Mouse (Mus musculus): ENCODE measurements at regions not wholly inside any gene's neighbourhood (a gene's known extent, or its start where the extent isn't known, plus 50 kb on each side); places are given as distances from the start of the nearest gene placed in this dataset.
"Not testable (repeated sequence)": the region's sequence is repeated elsewhere in the genome, so short reads cannot be mapped to it uniquely, and the experiment has no call there.

DNA sequence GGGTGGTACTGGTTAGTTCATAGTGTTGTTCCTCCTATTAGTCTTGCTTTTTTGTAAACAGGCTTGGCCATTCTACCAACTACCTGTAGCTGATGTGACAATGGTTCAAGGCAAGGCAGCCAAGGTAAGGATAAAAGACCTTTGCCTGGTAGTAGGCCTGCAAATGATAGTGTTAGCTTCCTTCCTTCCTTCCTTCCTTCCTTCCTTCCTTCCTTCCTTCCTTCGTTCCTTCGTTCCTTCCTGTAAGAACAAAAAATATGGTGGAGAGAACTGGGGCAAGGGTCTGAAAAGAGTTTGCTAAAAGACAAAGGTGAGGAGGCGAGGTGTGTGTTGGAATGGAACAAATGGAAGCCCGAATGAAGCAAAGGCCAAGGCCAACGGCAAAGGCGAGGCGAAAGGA lies 84.8 kb upstream of the Ezh2 start:
- not testable (repeated sequence) for H3K4me1 ChIP-seq (ENCODE audit: control insufficient read depth, insufficient read depth, low read length); H3K27ac ChIP-seq (ENCODE audit: insufficient read depth, low read depth, low read length); H3K4me3 ChIP-seq (ENCODE audit: insufficient read depth, low read depth, low read length)
- 78% methylated on average over 2 of the region's 7 CpGs for WGBS

DNA sequence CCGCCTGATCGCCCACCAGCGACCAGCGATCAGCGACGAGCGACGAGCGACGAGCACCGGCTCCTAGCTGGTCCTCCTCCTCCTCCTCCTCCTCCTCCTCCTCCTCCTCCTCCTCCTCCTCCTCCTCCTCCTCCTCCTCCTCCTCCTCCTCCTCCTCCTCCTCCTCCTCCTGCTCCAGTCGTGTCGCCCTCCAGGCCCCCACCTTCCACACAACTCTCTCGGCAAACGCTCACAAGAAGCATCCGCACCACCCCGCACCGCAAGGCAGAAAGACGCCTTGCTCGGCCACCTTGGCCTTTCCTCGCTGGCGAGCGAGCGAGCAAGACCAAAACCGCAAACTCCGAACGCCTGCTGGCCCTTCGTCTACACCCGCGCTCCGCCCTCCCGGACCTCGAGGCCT lies 77.6 kb upstream of the Ezh2 start:
- WGBS, result 18% methylated on average over 4 of the region's 33 CpGs
- H3K27ac ChIP-seq (ENCODE audit: insufficient read depth, low read depth, low read length), result not testable (repeated sequence)
- H3K4me3 ChIP-seq (ENCODE audit: insufficient read depth, low read depth, low read length), result peak overlapping the region; percentile 62

DNA sequence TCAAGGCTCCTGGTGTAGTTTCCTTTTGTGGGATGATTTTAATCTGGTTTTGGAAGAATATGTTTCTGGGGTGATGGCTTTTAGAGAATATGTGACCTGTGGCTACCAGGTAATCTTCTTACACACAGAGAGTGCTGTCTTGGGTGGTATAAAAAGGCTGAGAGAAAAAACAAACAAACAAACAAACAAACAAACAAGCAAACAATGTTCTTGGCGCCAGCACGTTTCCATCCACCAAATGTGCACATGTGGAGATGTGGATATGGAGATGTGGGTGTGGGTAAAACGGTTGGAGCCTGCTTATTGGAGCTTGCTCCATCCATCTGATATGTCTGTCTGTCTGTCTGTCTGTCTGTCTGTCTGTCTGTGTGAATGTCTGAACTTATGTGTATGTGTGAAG lies 57.7 kb upstream of the Ezh2 start:
- H3K4me3 ChIP-seq (ENCODE audit: insufficient read depth, low read depth, low read length); H3K4me1 ChIP-seq (ENCODE audit: control insufficient read depth, insufficient read depth, low read length); H3K27ac ChIP-seq (ENCODE audit: insufficient read depth, low read depth, low read length): not testable (repeated sequence)
- 76% methylated on average over 3 of the region's 3 CpGs for WGBS

More for the DNA sequence above, 77.6 kb upstream of the Ezh2 start:
- H3K4me1 ChIP-seq (ENCODE audit: control insufficient read depth, insufficient read depth, low read length), result not testable (repeated sequence)

DNA sequence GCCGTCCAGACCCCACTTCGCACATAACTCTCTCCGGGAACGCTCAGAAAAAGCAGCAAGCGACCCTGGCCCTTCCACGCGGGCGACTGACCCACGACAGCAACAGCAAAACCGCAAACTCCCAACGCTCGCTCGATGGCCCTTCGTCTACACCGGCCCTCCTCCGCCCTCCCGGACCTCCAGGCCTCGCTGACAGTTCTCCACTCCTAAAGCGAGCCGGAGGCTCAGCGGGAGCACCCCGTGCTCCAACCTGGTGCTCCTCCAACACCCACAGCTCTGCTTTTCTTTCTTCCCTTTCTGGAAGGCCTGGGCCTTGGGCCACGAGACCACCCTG lies 56.2 kb upstream of the Ezh2 start:
- not testable (repeated sequence) for H3K4me1 ChIP-seq (ENCODE audit: control insufficient read depth, insufficient read depth, low read length); H3K27ac ChIP-seq (ENCODE audit: insufficient read depth, low read depth, low read length)
- peak overlapping the region; percentile 67 for H3K4me3 ChIP-seq (ENCODE audit: insufficient read depth, low read depth, low read length)
- WGBS, result under 1% methylated on average over 22 of the region's 23 CpGs

DNA sequence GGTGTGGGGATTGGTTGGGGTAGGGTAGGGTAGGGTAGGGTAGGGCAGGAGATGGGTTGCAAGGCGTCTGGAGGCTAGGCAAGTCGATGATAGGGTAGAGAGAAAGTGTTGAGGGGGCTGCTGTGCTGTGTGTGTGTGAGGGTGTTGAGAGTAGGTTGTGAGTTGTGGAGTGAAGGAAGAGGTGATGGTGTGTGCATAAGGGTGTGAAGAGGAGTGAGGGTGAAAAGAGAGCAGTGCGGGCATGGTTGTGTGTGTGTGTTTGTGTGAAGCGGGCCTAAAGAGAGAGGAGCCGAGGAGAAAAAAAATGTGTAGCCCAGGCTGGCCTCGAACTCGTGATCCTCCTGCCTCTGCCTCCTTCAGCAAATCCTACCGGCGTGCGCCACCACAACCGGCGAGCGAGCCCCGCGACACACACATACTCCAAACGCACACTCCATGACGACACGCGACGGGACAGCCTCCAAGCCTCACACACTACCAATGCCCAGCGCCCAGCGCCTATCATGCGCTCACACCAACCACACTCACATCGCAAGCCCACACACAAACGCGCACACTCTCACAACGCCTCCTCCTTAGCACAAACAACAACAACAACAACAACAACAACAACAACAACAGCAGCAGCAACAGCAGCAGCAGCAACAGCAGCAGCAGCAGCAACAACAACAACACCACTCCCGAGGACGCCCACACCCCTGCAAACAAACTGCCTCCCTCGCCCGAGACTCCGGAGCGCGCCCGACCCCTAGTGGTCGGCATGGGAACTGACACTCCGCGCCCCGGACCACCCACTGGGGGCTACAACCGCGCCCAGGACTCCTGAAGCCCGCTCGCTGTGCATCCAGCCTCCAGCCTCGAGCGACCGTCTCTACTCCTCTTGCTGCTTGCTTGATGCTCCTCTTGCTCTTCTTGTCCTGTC lies 55.6 kb upstream of the Ezh2 start:
- H3K4me1 ChIP-seq (ENCODE audit: control insufficient read depth, insufficient read depth, low read length), result peaks cover 3% of the 10 kb centered on the region; the same call in 1 of the 2 replicates
- 3% methylated on average over 46 of the region's 46 CpGs for WGBS
- peak overlapping the region; percentile 67 for H3K4me3 ChIP-seq (ENCODE audit: insufficient read depth, low read depth, low read length)
- peak overlapping the region; percentile 48 for H3K27ac ChIP-seq (ENCODE audit: insufficient read depth, low read depth, low read length)
- TF ChIP-seq CTCF (IDR thresholded peaks at IDR 0.05; ENCODE audit: insufficient read depth, low read depth, low read length), result peak; percentile 93
- TF ChIP-seq POLR2A (IDR thresholded peaks at IDR 0.05; ENCODE audit: insufficient read depth, low read depth, low read length), result no peak

DNA sequence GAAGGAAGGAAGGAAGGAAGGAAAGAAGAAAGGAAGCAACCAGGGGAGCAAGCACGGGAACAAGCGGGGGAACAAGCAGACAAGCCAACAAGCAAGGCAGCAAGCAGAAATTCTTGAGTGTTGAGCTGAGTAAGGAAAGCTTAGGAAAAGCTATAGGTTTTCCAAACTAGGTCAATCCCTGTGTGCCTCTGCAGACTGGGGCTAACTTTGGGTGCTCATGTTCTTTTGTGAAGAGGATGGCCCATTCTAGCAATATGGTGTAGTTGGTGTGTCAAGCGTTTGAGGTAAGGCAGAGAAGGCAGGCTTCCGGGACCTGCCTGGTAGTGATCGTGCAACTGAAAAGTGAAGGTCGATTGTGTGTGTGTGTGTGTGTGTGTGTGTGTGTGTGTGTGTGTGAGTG lies 54.8 kb upstream of the Ezh2 start:
- no peak overlapping the region for H3K4me3 ChIP-seq (ENCODE audit: insufficient read depth, low read depth, low read length)
- 89% methylated on average over 6 of the region's 6 CpGs for WGBS
- TF ChIP-seq POLR2A (IDR thresholded peaks at IDR 0.05; ENCODE audit: insufficient read depth, low read depth, low read length) (no peak), CTCF (IDR thresholded peaks at IDR 0.05; ENCODE audit: insufficient read depth, low read depth, low read length) (no peak)
- H3K27ac ChIP-seq (ENCODE audit: insufficient read depth, low read depth, low read length), result no peak overlapping the region
- H3K4me1 ChIP-seq (ENCODE audit: control insufficient read depth, insufficient read depth, low read length), result peaks cover 3% of the 10 kb centered on the region; the same call in 1 of the 2 replicates

DNA sequence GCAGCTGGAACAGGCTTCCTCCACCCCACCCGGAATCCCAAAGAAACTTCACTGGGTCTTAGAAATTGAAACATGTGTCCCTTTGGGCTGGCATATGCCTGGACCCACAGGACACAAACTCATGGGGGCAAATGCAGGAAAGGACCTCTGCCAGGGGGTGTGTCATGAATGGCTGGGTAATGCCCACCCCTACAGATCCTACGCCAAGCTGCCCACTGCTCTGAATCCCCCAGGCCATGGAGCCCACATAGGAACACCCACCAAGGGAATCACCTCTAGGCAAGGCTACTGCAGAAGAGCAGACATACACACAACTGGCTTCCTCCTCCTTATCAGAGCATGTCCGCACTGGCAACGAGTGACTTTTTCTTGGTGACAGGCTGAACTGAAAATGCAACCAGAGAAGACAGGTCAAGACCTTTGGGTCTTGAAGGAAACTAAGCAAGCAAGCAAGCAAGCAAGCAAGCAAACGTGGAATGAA lies 54.4 kb upstream of the Ezh2 start:
- WGBS, result 85% methylated on average over 5 of the region's 5 CpGs
- H3K4me1 ChIP-seq (ENCODE audit: control insufficient read depth, insufficient read depth, low read length), result peaks cover 3% of the 10 kb centered on the region; the same call in 1 of the 2 replicates
- no peak overlapping the region for H3K4me3 ChIP-seq (ENCODE audit: insufficient read depth, low read depth, low read length)
- TF ChIP-seq POLR2A (IDR thresholded peaks at IDR 0.05; ENCODE audit: insufficient read depth, low read depth, low read length) (no peak), CTCF (IDR thresholded peaks at IDR 0.05; ENCODE audit: insufficient read depth, low read depth, low read length) (no peak)
- H3K27ac ChIP-seq (ENCODE audit: insufficient read depth, low read depth, low read length), result no peak overlapping the region

DNA sequence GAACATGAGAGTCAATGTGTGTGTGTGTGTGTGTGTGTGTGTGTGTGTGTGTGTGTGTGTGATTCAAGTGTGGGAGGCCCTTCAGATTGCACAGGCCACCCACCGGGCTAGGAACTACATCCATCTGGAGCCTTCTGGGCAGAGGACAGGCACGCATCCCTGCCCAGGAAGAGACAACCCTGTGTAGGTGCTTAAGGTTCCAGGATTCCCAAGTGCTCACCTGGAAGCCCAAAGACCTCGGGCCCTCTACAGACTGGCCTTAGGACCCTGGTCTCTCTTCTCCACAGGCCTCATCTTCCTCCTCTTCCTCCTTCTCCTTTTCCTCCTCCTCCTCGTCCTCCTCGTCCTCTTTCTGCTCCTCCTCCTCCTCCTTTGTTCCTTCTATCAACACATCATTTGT lies 53.8 kb upstream of the Ezh2 start:
- H3K4me1 ChIP-seq (ENCODE audit: control insufficient read depth, insufficient read depth, low read length), result peaks cover 3% of the 10 kb centered on the region; the same call in 1 of the 2 replicates
- no peak overlapping the region for H3K27ac ChIP-seq (ENCODE audit: insufficient read depth, low read depth, low read length)
- TF ChIP-seq POLR2A (IDR thresholded peaks at IDR 0.05; ENCODE audit: insufficient read depth, low read depth, low read length) (no peak), CTCF (IDR thresholded peaks at IDR 0.05; ENCODE audit: insufficient read depth, low read depth, low read length) (no peak)
- no peak overlapping the region for H3K4me3 ChIP-seq (ENCODE audit: insufficient read depth, low read depth, low read length)
- WGBS, result 78% methylated on average over 5 of the region's 5 CpGs

DNA sequence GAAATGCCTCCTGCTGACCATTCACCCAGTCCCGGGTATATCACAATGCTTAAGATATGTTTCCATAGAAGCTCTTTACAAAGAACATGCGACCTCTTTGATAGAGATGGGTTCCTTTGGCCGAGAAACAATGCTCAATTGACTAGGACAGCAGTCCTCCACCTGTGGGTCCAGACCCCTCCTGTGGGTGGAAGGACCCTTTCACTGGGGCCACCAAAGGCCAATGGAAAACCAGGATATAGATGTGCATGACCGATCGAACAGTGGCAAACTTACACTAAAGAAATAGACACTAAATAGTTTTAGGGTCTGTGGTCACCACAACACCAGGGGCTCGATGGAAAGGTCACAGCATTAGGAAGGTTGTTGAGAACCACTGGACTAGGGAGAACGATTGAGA lies 53.2 kb upstream of the Ezh2 start:
- TF ChIP-seq CTCF (IDR thresholded peaks at IDR 0.05; ENCODE audit: insufficient read depth, low read depth, low read length) (no peak), POLR2A (IDR thresholded peaks at IDR 0.05; ENCODE audit: insufficient read depth, low read depth, low read length) (no peak)
- peaks cover 3% of the 10 kb centered on the region; the same call in 1 of the 2 replicates for H3K4me1 ChIP-seq (ENCODE audit: control insufficient read depth, insufficient read depth, low read length)
- no peak overlapping the region for H3K27ac ChIP-seq (ENCODE audit: insufficient read depth, low read depth, low read length)
- H3K4me3 ChIP-seq (ENCODE audit: insufficient read depth, low read depth, low read length), result no peak overlapping the region
- 92% methylated on average over 7 of the region's 7 CpGs for WGBS

DNA sequence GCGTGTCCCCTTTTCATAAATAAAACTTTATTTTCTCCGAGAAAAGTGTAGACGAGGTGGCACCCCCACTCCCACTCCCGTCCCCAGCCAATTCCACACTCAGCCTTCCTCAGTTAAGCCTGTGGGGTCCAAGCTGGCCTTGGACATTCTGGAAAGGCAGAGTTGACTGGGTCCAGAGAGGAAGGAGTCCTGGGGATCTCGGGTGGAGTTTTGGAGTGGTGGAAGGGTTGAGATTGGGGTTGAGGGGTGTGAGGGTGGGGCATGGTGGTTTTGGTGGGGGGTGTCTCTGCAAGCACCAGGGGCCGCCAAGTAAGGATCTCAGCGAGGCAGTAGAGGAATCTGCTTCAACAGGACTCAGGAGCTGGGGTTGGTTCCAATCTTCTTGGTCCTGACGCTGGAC lies 52.7 kb upstream of the Ezh2 start:
- TF ChIP-seq CTCF (IDR thresholded peaks at IDR 0.05; ENCODE audit: insufficient read depth, low read depth, low read length), result peak; percentile 14; the same call in 1 of the 2 replicates
- TF ChIP-seq POLR2A (IDR thresholded peaks at IDR 0.05; ENCODE audit: insufficient read depth, low read depth, low read length), result no peak
- H3K4me3 ChIP-seq (ENCODE audit: insufficient read depth, low read depth, low read length), result no peak overlapping the region
- no peak overlapping the region for H3K27ac ChIP-seq (ENCODE audit: insufficient read depth, low read depth, low read length)
- H3K4me1 ChIP-seq (ENCODE audit: control insufficient read depth, insufficient read depth, low read length), result peaks cover 3% of the 10 kb centered on the region; the same call in 1 of the 2 replicates
- 87% methylated on average over 8 of the region's 8 CpGs for WGBS

Data from olfactory bulb, adult 2 months (tissue).